Mouse (Mus musculus) ovary, postnatal 14 days (tissue): ENCODE measurements at regions not wholly inside any gene's neighbourhood (a gene's known extent, or its start where the extent isn't known, plus 50 kb on each side); places are given as distances from the start of the nearest gene placed in this dataset.

ENCODE experiments used
- DNase-seq: peaks from one replicate; pipeline ENCODE4 v3.0.0; 2022; ENCODE audit warnings: low spot score

GRCm38 (mm10) chr13:78580863-78581595 lies 381.5 kb upstream of the Nr2f1 start:
- no peak for DNase-seq

GRCm38 (mm10) chr13:78577497-78577896 lies 377.9 kb upstream of the Nr2f1 start:
- no peak for DNase-seq

- DNase-seq: no peak
Measured at GRCm38 (mm10) chr13:78576300-78577296, 377.0 kb upstream of the Nr2f1 start.

- no peak for DNase-seq
Measured at GRCm38 (mm10) chr13:78571093-78571492, 371.5 kb upstream of the Nr2f1 start.

GRCm38 (mm10) chr13:78524446-78524937 lies 324.9 kb upstream of the Nr2f1 start:
- DNase-seq: no peak

- no peak for DNase-seq
Measured at GRCm38 (mm10) chr13:78520771-78521170, 321.2 kb upstream of the Nr2f1 start.

GRCm38 (mm10) chr13:78520186-78520585 lies 320.6 kb upstream of the Nr2f1 start:
- no peak for DNase-seq

- no peak for DNase-seq
Measured at GRCm38 (mm10) chr13:78500551-78500950, 301.0 kb upstream of the Nr2f1 start.

GRCm38 (mm10) chr13:78483760-78484357 lies 284.3 kb upstream of the Nr2f1 start:
- no peak for DNase-seq

- peak; percentile 41 for DNase-seq
Measured at GRCm38 (mm10) chr13:78482929-78483759, 283.6 kb upstream of the Nr2f1 start.

- no peak for DNase-seq
Measured at GRCm38 (mm10) chr13:78451333-78452070, 251.9 kb upstream of the Nr2f1 start.

- DNase-seq: no peak
Measured at GRCm38 (mm10) chr13:78446726-78447031, 247.1 kb upstream of the Nr2f1 start.

- DNase-seq: no peak
Measured at GRCm38 (mm10) chr13:78445891-78446725, 246.6 kb upstream of the Nr2f1 start.

- DNase-seq: no peak
Measured at GRCm38 (mm10) chr13:78444691-78445349, 245.3 kb upstream of the Nr2f1 start.

GRCm38 (mm10) chr13:78428469-78428868 lies 228.9 kb upstream of the Nr2f1 start:
- no peak for DNase-seq

- DNase-seq: no peak
Measured at GRCm38 (mm10) chr13:78428084-78428445, 228.5 kb upstream of the Nr2f1 start.

GRCm38 (mm10) chr13:78427141-78428083 lies 227.9 kb upstream of the Nr2f1 start:
- DNase-seq: no peak

GRCm38 (mm10) chr13:78426306-78426921 lies 226.9 kb upstream of the Nr2f1 start:
- DNase-seq: no peak
